Mouse (Mus musculus) embryonic facial prominence, embryonic 13.5 days (tissue): ENCODE measurements around the gene Rhag. TPM values are rescaled to one million over a fixed set of nuclear protein-coding genes. Genes with fewer than 3 reads are reported as not detected.

Experiments
- ATAC-seq: fragments of 200-750 bp; cut with Nextera tagmentation; 2 replicates; pipeline ENCODE4 v1.8.0; 2017; ENCODE audit warnings: low read depth; ENCODE audit not compliant: insufficient number of reproducible peaks, insufficient read depth, low FRiP score, low TSS enrichment
- H3K27ac ChIP-seq: fragments of 300-500 bp; sonication (generic); 2 replicates; pipeline ENCODE4 v1.5.1; 2015; ENCODE audit warnings: moderate library complexity, mild to moderate bottlenecking, inconsistent platforms
- H3K27me3 ChIP-seq: fragments of 300-500 bp; sonication (generic); 2 replicates; pipeline ENCODE4 v1.6.1; 2015; ENCODE audit warnings: mild to moderate bottlenecking, inconsistent platforms
- H3K36me3 ChIP-seq: fragments of 300-500 bp; sonication (generic); 2 replicates; pipeline ENCODE4 v1.6.1; 2015; ENCODE audit warnings: mild to moderate bottlenecking, inconsistent platforms
- H3K4me1 ChIP-seq: fragments of 300-500 bp; sonication (generic); 2 replicates; pipeline ENCODE4 v1.6.1; 2015; ENCODE audit warnings: inconsistent platforms
- H3K4me2 ChIP-seq: fragments of 300-500 bp; sonication (generic); 2 replicates; pipeline ENCODE4 v1.6.1; 2015; ENCODE audit warnings: moderate library complexity, mild to moderate bottlenecking, inconsistent platforms
- H3K4me3 ChIP-seq: fragments of 300-500 bp; sonication (generic); 2 replicates; pipeline ENCODE4 v1.5.1; 2015; ENCODE audit warnings: mild to moderate bottlenecking, inconsistent platforms
- H3K9ac ChIP-seq: fragments of 300-500 bp; sonication (generic); 2 replicates; pipeline ENCODE4 v1.6.1; 2015; ENCODE audit warnings: mild to moderate bottlenecking, inconsistent platforms
- H3K9me3 ChIP-seq: fragments of 300-500 bp; sonication (generic); 2 replicates; pipeline ENCODE4 v1.6.1; 2016; ENCODE audit warnings: inconsistent platforms
- WGBS: fragments of 180-500 bp; shearing (Covaris S2); methylation state at CpG from one replicate; pipeline ENCODE4 v1.1.7; 2015; ENCODE audit warnings: mixed read lengths; 5-methylcytosine and 5-hydroxymethylcytosine counted together
- polyA plus RNA-seq: library from polyadenylated mRNA; unstranded; fragments of >200 nt; fragmentation: Nextera tagmentation; extraction: Ambion mirVana; gene quantifications from 2 replicates; pipeline ENCODE4 v1.2.1, GENCODE M21; 2015

Rhag gene
- 0.79 and 2.4 TPM in 2 replicates for polyA plus RNA-seq

DNA sequence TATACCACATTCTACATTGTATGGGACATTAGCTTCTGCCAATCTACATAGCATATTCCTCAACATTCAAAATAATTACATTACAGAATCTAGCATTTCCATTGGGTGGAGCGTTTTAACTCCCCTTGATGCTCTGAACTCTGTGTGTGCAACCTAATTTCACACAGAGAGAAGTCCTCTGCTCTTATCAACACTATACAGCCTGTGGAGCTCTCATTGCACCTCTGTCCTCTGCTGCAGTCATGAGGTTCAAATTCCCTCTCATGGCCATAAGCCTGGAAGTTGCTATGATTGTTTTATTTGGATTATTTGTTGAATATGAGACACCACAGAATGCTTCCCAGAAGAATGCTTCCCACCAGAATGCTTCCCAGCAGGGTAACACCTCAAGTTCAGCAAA, at the start of gene Rhag:
Rhag (plus strand) TSS at position 193 of the 400 bp plus-strand sequence.
- no peak within 1 kb of the TSS for H3K4me3 ChIP-seq
- no peak within 1 kb of the TSS for H3K9ac ChIP-seq
- whole genome bisulfite sequencing: 70% methylated on average over 1 of the region's 1 CpGs
- no peaks in the 10 kb centered on the region for H3K36me3 ChIP-seq
- no peak for ATAC-seq
- H3K27me3 ChIP-seq: no peaks in the 10 kb centered on the region
- H3K4me1 ChIP-seq: no peaks in the 10 kb centered on the region
- H3K27ac ChIP-seq: no peak within 1 kb of the TSS
- H3K4me2 ChIP-seq: no peak within 1 kb of the TSS
- no peaks in the 10 kb centered on the region for H3K9me3 ChIP-seq

DNA sequence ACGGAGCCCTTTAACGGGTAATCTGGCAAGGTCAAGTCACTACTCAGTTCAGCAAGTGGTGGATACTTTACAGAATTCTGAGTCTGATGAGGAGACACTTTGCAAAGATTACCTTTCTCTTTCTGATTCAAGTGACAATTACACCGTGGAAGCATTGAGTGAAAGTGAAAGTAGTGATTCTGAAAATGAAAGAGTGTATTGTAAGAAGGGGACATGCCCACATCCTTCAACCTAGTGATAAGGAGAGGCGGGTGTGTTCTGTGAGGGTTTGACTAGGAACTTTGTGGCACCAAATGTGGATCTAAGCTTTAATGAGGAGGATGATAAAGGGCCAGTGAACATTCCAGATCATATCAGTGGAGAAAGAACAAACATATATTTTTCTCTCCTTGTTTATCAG, 47.3 kb upstream of the Rhag start:
- Histone ChIP-seq H3K4me2 (no peak overlapping the region), H3K9me3 (no peaks in the 10 kb centered on the region), H3K9ac (no peak overlapping the region), H3K36me3 (no peaks in the 10 kb centered on the region), H3K4me1 (no peaks in the 10 kb centered on the region), H3K27me3 (no peaks in the 10 kb centered on the region), H3K4me3 (no peak overlapping the region), H3K27ac (no peak overlapping the region)
- ATAC-seq: no peak
- WGBS: 74% methylated on average over 4 of the region's 4 CpGs

- Histone ChIP-seq H3K4me3 (no peak overlapping the region), H3K36me3 (no peaks in the 10 kb centered on the region), H3K27ac (no peak overlapping the region), H3K9ac (no peak overlapping the region), H3K4me2 (no peak overlapping the region), H3K9me3 (no peaks in the 10 kb centered on the region), H3K4me1 (no peaks in the 10 kb centered on the region), H3K27me3 (no peaks in the 10 kb centered on the region)
- ATAC-seq: no peak
- WGBS: 89% methylated on average over 1 of the region's 1 CpGs
Measured at GRCm38 (mm10) chr17:40767120-40767519, 43.8 kb upstream of the Rhag start.

DNA sequence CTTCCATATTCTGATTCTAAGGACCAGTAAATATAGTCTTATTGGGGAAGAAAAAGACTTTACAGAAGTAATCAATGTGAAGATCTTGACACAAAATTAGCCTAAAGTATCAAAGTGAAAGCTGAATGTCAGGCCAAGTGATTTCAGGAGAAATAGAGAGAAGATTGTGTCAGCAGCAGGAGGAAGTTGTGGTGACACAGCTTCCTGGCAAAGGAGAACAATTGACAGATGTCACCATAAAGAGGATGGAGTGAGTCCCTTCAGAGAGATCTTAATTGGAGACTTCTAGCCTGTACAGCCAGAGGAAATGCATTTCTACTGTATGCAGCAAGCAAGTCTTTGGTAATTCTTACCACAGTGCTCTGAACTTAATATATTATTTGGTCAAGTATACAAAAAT, 21.0 kb upstream of the Rhag start:
- no peaks in the 10 kb centered on the region for H3K36me3 ChIP-seq
- H3K27ac ChIP-seq: no peak overlapping the region
- H3K4me2 ChIP-seq: no peak overlapping the region
- no peak overlapping the region for H3K4me3 ChIP-seq
- no peaks in the 10 kb centered on the region for H3K9me3 ChIP-seq
- ATAC-seq: no peak
- no peaks in the 10 kb centered on the region for H3K27me3 ChIP-seq
- H3K4me1 ChIP-seq: no peaks in the 10 kb centered on the region
- H3K9ac ChIP-seq: no peak overlapping the region

DNA sequence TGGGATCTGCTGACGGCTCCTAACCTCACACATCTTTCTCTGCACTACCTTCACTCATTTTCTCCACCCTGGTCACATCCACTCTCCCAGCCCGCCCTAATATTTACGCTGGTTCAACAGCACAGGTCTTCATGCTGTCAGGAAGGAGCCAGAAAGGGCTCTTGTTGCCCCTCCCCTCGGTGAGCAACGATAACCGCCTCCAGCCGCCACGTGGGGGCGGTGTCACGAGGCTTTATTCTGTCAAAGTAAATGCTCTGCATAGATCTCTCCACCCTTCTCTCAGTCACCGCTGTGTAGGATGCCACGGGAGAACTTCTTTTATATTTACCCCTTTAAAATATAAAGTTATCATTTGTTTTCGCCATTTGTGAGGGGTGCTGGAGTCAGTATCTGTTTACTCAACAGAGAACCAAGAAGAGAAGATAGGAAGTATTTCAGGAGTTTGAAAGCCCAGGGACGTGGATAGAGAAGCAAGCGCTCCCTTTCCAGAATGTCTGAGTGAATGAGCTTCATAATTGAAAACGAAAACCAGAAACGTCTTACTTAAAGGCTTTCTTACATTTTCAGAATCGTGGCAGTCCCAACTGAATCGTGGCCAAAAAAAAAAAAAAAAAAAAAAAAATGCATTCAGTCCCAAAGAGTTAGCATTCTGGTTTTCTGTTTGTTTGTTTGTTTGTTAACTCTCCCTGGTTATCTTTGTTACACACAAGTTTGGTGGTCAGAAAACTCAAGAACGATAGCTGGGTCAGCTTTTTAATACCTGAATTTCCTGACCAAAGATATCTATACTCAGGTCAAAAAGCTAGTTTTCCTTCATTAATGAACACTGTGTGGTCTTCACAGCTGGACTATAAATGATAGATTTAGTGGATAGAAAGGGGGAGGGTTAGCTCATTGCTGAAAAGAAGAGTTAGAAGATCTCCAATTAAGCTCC, 16.7 kb upstream of the Rhag start:
- Histone ChIP-seq H3K4me1 (no peaks in the 10 kb centered on the region), H3K4me3 (no peak overlapping the region), H3K36me3 (no peaks in the 10 kb centered on the region), H3K9ac (no peak overlapping the region), H3K27me3 (no peaks in the 10 kb centered on the region), H3K9me3 (no peaks in the 10 kb centered on the region), H3K27ac (no peak overlapping the region), H3K4me2 (no peak overlapping the region)
- ATAC-seq: no peak
- 57% methylated on average over 20 of the region's 20 CpGs for WGBS

DNA sequence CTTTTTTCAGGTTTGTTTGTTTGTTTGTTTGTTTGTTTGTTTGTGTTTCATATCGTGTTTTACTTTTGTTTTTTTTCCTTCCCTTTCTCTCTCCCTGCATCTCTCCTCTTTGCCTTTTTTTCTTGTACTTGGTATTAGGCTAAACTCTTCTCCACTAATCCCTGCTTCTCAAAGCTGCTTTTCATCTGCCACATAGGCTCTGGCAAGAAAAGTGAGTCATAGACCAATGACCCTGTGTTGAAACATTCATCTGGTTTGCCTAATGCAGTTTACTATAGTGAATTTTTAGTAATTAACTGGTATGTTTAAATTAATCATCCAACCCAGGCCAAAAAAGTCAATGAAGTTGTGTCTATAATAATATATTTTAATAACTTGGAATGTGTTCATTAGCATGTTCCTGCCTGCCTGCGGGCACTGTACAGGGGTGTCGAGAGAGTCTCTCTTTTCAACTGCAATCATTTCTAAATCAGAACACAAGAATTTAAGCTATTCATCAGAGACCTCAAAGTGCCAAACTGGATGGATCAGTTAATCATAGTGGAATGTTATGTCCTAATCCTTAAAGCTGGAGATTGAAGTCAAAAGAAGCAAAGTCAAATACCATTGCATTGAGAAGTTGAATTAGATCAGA, 8.1 kb upstream of the Rhag start:
- Histone ChIP-seq H3K4me2 (no peak overlapping the region), H3K9ac (no peak overlapping the region), H3K4me3 (no peak overlapping the region), H3K27me3 (no peaks in the 10 kb centered on the region), H3K27ac (no peak overlapping the region), H3K4me1 (no peaks in the 10 kb centered on the region), H3K36me3 (no peaks in the 10 kb centered on the region), H3K9me3 (no peaks in the 10 kb centered on the region)
- 0 out of 2 replicates have a peak, but pooled peaks have one; percentile 59 for ATAC-seq
- 76% methylated on average over 3 of the region's 3 CpGs for WGBS

GRCm38 (mm10) chr17:40806550-40806949, 4.4 kb upstream of the Rhag start:
- Histone ChIP-seq H3K9me3 (no peaks in the 10 kb centered on the region), H3K36me3 (no peaks in the 10 kb centered on the region), H3K4me3 (no peak overlapping the region), H3K4me1 (no peaks in the 10 kb centered on the region), H3K27me3 (no peaks in the 10 kb centered on the region), H3K9ac (no peak overlapping the region), H3K4me2 (no peak overlapping the region), H3K27ac (no peak overlapping the region)
- no peak for ATAC-seq
- WGBS: 71% methylated on average over 3 of the region's 3 CpGs

GRCm38 (mm10) chr17:40806953-40807572, 3.9 kb upstream of the Rhag start, which contains the start of gene Crisp2:
TSS of gene Crisp2 (minus strand) at chr17:40807003.
- no peak for ATAC-seq
- WGBS: 54% methylated on average over 2 of the region's 2 CpGs
- no peaks in the 10 kb centered on the region for H3K27me3 ChIP-seq
- no peak within 1 kb of the TSS for H3K4me3 ChIP-seq
- H3K36me3 ChIP-seq: no peaks in the 10 kb centered on the region
- H3K9me3 ChIP-seq: no peaks in the 10 kb centered on the region
- no peak within 1 kb of the TSS for H3K9ac ChIP-seq
- H3K4me1 ChIP-seq: no peaks in the 10 kb centered on the region
- H3K4me2 ChIP-seq: no peak within 1 kb of the TSS
- no peak within 1 kb of the TSS for H3K27ac ChIP-seq

DNA sequence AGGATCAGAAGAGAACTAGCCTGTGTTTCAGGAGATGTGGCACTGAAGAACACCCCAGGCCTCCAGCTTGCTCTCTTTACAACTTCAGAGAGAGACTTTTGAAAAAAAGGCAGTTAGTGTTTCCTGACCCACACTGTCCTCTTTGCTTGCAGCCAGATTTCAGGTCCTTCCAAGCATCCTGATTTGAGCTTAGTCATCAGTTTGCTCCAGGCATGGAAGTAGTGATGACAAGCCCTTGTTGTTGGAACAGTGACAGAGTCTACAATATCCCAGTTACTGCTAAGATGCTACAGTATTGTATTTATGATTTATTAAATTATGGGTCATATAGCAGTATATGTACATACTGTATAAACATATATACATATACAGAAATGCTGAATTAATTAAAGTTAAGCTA, 2.9 kb upstream of the Rhag start:
- ATAC-seq: no peak
- Histone ChIP-seq H3K9ac (no peak overlapping the region), H3K36me3 (no peaks in the 10 kb centered on the region), H3K27ac (no peak overlapping the region), H3K4me2 (no peak overlapping the region), H3K9me3 (no peaks in the 10 kb centered on the region), H3K4me3 (no peak overlapping the region), H3K27me3 (no peaks in the 10 kb centered on the region), H3K4me1 (no peaks in the 10 kb centered on the region)

DNA sequence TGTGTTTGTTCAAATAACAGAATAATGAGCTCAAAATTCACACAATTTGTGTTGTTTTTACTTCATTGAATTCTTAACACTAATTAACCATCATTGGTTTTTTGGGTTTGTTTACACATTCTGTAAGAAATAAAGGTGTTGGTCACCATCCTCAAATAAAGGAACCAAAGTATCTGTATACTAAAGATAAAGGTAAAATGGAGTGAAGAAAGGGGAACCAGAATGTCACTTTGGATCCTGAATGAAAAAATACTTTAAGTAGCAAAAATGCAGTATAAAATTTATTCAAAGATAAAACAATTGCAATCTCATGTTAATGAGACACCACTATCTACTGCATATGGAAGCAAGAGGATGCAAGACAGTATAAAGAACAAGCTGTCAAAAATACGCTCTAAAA, 634 bp downstream of the Rhag start:
- no peak overlapping the region for H3K27ac ChIP-seq
- ATAC-seq: no peak
- no peak overlapping the region for H3K4me3 ChIP-seq
- H3K9ac ChIP-seq: no peak overlapping the region
- no peaks in the 10 kb centered on the region for H3K9me3 ChIP-seq
- no peaks in the 10 kb centered on the region for H3K36me3 ChIP-seq
- no peaks in the 10 kb centered on the region for H3K27me3 ChIP-seq
- WGBS: 74% methylated on average over 1 of the region's 1 CpGs
- H3K4me2 ChIP-seq: no peak overlapping the region
- no peaks in the 10 kb centered on the region for H3K4me1 ChIP-seq

DNA sequence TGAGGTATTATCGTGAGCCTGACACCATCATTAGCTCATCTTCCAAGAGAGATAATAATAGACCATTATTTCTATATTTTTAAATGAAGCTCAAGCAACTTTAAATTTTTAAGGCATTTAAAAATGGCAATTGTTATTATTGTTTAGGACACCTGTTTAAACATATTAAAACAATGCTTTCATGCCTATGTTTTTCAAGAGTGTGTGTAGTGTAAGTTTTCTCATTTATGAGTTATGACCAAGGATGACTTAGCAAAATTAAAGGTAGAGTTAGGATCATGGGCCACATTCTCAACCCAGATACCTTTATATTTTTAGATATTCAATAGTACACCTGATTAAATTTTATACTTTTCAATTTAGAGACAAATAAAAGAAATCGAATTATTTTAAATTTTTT, 1.3 kb downstream of the Rhag start:
- Histone ChIP-seq H3K36me3 (no peaks in the 10 kb centered on the region), H3K4me1 (no peaks in the 10 kb centered on the region), H3K9me3 (no peaks in the 10 kb centered on the region), H3K27ac (no peak overlapping the region), H3K4me2 (no peak overlapping the region), H3K9ac (no peak overlapping the region), H3K27me3 (no peaks in the 10 kb centered on the region), H3K4me3 (no peak overlapping the region)
- whole genome bisulfite sequencing: 74% methylated on average over 2 of the region's 2 CpGs
- ATAC-seq: no peak
